Mouse (Mus musculus) left cerebral cortex, adult 18-20 months (tissue): ENCODE measurements at regions not wholly inside any gene's neighbourhood (a gene's known extent, or its start where the extent isn't known, plus 50 kb on each side); places are given as distances from the start of the nearest gene placed in this dataset.
A peak's percentile ranks its signal among the peaks of the same experiment; 100 is the strongest.

Source experiments
- DNase-seq, 2 experiments: peaks; one replicate each; pipeline ENCODE4 v3.0.0; 2021 to 2022; ENCODE audit warnings: low spot score in 2 of 2, mixed read lengths in 1 of 2

- DNase-seq, result peak; percentile 93 to 95
Observed at GRCm38 (mm10) chr8:93591608-93592301, 56.1 kb upstream of the Ces5a start.

- no peak for DNase-seq
Observed at GRCm38 (mm10) chr8:93592302-93592651, 56.6 kb upstream of the Ces5a start.

- DNase-seq, result peak in 1 of 2 experiments; percentile 21
Observed at GRCm38 (mm10) chr8:93598613-93599121, 63.0 kb upstream of the Ces5a start.

GRCm38 (mm10) chr8:93599306-93599705 is 63.7 kb upstream of the Ces5a start:
- DNase-seq, result no peak

GRCm38 (mm10) chr8:93599776-93600175 is 64.1 kb upstream of the Ces5a start:
- no peak for DNase-seq

- DNase-seq, result peak; percentile 13 to 40
Observed at GRCm38 (mm10) chr8:93626807-93627526, 91.3 kb upstream of the Ces5a start.

- no peak for DNase-seq
Observed at GRCm38 (mm10) chr8:93627626-93628025, 92.0 kb upstream of the Ces5a start.

GRCm38 (mm10) chr8:93632896-93633295 is 97.3 kb upstream of the Ces5a start:
- no peak for DNase-seq

- DNase-seq, result no peak
Observed at GRCm38 (mm10) chr8:93642770-93643169, 107.1 kb upstream of the Ces5a start.

GRCm38 (mm10) chr8:93643471-93644215 is 108.0 kb upstream of the Ces5a start:
- DNase-seq, result peak; percentile 20 to 32

GRCm38 (mm10) chr8:93653421-93653820 is 117.8 kb upstream of the Ces5a start:
- no peak for DNase-seq

- peak; percentile 58 to 70 for DNase-seq
Observed at GRCm38 (mm10) chr8:93653913-93654705, 118.5 kb upstream of the Ces5a start.

GRCm38 (mm10) chr8:93655752-93656151 is 120.1 kb upstream of the Ces5a start:
- DNase-seq, result no peak

- DNase-seq, result peak; percentile 85 to 87
Observed at GRCm38 (mm10) chr8:93661739-93662138, 126.1 kb upstream of the Ces5a start.

- DNase-seq, result no peak
Observed at GRCm38 (mm10) chr8:93662219-93662618, 126.6 kb upstream of the Ces5a start.

- DNase-seq, result no peak
Observed at GRCm38 (mm10) chr8:93663851-93664250, 128.2 kb upstream of the Ces5a start.

- no peak for DNase-seq
Observed at GRCm38 (mm10) chr8:93668306-93668705, 132.7 kb upstream of the Ces5a start.

GRCm38 (mm10) chr8:93674721-93675120 is 135.0 kb upstream of the Gnao1 start:
- DNase-seq, result no peak

GRCm38 (mm10) chr8:93683773-93684391 is 125.9 kb upstream of the Gnao1 start:
- no peak for DNase-seq

GRCm38 (mm10) chr8:93684392-93684791 is 125.4 kb upstream of the Gnao1 start:
- DNase-seq, result no peak

GRCm38 (mm10) chr8:93688845-93689244 is 120.9 kb upstream of the Gnao1 start:
- DNase-seq, result no peak
